In the genomic region with DNA sequence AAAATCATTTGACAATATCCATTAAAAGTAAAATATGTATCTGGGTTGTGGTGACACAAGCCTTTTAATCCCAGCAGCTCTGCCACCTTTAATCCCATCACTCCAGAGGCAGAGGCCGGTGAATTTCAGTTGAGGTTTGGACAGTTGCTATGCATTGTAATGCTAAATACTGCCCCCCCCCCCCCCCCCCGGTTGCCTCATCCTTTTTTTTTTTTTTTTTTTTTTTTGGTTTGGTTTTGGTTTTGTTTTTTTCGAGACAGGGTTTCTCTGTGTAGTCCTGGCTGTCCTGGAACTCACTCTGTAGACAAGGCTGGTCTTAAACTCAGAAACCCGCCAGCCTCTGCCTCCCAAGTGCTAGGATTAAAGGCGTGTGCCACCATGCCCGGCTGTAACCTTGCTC, we compare ENCODE assay signal across 2 mouse cellular contexts. TPM values are rescaled to one million over a fixed set of nuclear protein-coding genes. Genes with fewer than 3 reads are reported as not detected.
"Had no signal": no experiment of that assay in that cellular context is flagged by ENCODE, and none has a peak within 500 bp of the region (broad histone marks: within the 10 kb centered on the region; RNA-seq: fewer than 3 reads in every experiment).

No protein-coding gene starts in this region.

RNA-seq across cellular contexts. Expression of gene Cth, which starts 8.3 kb away (rescaled TPM):
- total RNA-seq: common myeloid progenitor, adult 5-6 weeks had no signal
- polyA plus RNA-seq: erythroblast, embryonic 14.5 days had no signal
